Mouse (Mus musculus) kidney, adult 2 months (tissue): Measurements from ENCODE around the gene Tc2n.

ENCODE experiments used
- CTCF ChIP-seq: fragments of 200-500 bp; conservative IDR thresholded peaks from 2 replicates; pipeline ENCODE4 v1.5.1; 2011; ENCODE audit warnings: low read depth, mild to moderate bottlenecking, control low read depth, low read length, moderate library complexity, mixed read lengths; ENCODE audit not compliant: insufficient read depth, insufficient read length
- POLR2A ChIP-seq: fragments of 200-500 bp; IDR thresholded peaks from one replicate; pipeline ENCODE4 v1.6.1; 2011; ENCODE audit warnings: low read depth, low read length, control low read depth

DNA sequence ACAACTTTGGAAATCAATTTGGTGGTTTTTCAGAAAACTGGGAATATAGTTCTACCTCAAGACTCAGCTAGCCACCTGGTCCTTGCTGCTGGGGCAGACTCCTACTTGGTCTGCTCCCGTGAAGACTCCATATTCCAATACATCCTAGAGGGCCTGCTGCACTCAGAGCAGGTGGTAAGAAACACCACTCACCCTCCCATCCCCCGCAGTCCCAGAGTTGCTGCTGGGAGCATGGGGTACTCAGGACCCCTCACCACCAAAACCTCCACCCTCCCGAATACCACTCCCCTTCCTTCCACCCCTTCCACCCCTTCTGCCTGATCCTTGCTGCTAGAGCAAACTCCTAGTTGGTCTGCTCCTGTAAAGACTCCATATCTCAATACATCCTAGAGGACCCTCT lies 19.1 kb downstream of the Tc2n start:
- TF ChIP-seq CTCF (no peak), POLR2A (no peak)
